Mouse (Mus musculus): ENCODE measurements around the gene Gm20388. TPM values are rescaled to one million over a fixed set of nuclear protein-coding genes. Genes with fewer than 3 reads are reported as not detected.

Gm20388 gene
- total and polyA plus RNA-seq, 2 experiments from 2014 or later, result 17.3 TPM; not detected in 1

DNA sequence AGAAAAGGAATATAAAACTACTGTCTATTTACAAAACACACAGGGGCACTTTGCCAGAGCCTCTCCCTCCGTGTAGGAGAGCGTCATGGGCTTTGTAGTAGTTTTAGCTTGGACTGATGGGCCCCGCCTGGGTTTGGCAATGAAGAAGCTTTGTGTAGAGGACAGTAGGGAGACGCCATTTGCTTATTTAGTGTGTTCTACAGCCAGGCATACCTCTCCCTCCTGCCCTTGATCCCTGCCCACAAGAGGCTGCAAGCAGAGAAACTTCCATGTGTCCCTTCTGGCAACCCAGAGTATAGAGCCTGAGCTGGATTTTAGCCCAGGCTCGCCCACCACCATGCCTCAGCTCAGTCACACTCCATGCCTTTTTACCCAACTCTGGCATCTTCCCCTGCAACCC, 4271.1 kb downstream of the Gm20388 start:
- peak; percentile 53 for DNase-seq (ENCODE audit: low spot score)
- peaks cover 6% of the 10 kb centered on the region; the same call in 1 of the 2 replicates for H3K27me3 ChIP-seq (ENCODE audit: control insufficient read depth, insufficient read depth, low read length)
- TF ChIP-seq CTCF (IDR thresholded peaks at IDR 0.05; ENCODE audit: low read depth), result no peak
- no peak for TF ChIP-seq EP300 (IDR thresholded peaks at IDR 0.05; ENCODE audit: low read depth)
- no peaks in the 10 kb centered on the region for H3K36me3 ChIP-seq (replicated peaks; ENCODE audit: control insufficient read depth, insufficient read depth, low read length)
- no peak overlapping the region for H3K9ac ChIP-seq (replicated peaks; ENCODE audit: low read depth, low read length)
- H3K9me3 ChIP-seq (replicated peaks; ENCODE audit: control insufficient read depth, low read length), result no peaks in the 10 kb centered on the region
- H3K27ac ChIP-seq (ENCODE audit: low read depth), result peak overlapping the region; percentile 84
- H3K4me2 ChIP-seq (ENCODE audit: low read depth, low read length), result no peak overlapping the region
- H3K4me3 ChIP-seq (ENCODE audit: low read depth, low read length), result no peak overlapping the region
- peak; percentile 15 for ATAC-seq (ENCODE audit: insufficient read depth, low read depth)
- peaks cover 29% of the 10 kb centered on the region for H3K4me1 ChIP-seq (ENCODE audit: control insufficient read depth, insufficient read depth)
- 37% methylated on average over 5 of the region's 5 CpGs for WGBS

DNA sequence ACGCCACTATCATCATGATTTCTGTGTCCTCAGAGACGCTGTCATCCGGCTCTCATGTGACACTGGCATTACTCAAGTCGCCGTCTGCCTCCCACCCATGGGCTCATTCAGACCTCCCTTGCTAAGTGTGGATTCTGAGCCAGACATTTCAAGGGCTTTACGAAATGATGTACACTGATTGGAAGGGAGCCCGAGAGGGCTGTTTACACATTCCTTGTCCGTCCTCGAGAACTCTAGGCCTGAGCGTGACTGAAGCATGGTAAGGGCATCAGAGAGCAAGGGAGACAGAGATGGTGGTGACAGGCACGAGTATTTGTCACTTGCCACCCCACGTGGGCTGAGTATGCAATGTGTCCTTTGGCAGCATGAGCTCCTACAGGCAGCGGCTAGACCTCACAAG, 4271.6 kb downstream of the Gm20388 start:
- H3K36me3 ChIP-seq (replicated peaks; ENCODE audit: control insufficient read depth, insufficient read depth, low read length), result no peaks in the 10 kb centered on the region
- TF ChIP-seq CTCF (IDR thresholded peaks at IDR 0.05; ENCODE audit: low read depth) (peak; percentile 10; the same call in 1 of the 2 replicates), EP300 (IDR thresholded peaks at IDR 0.05; ENCODE audit: low read depth) (peak; percentile 95)
- H3K4me2 ChIP-seq (ENCODE audit: low read depth, low read length), result no peak overlapping the region; the same call in 1 of the 2 replicates
- H3K27me3 ChIP-seq (ENCODE audit: control insufficient read depth, insufficient read depth, low read length), result peaks cover 6% of the 10 kb centered on the region; the same call in 1 of the 2 replicates
- DNase-seq (ENCODE audit: low spot score) (peak; percentile 95), ATAC-seq (ENCODE audit: insufficient read depth, low read depth) (peak; percentile 94)
- peak overlapping the region; percentile 84 for H3K27ac ChIP-seq (ENCODE audit: low read depth)
- H3K9me3 ChIP-seq (replicated peaks; ENCODE audit: control insufficient read depth, low read length), result no peaks in the 10 kb centered on the region
- H3K4me3 ChIP-seq (ENCODE audit: low read depth, low read length), result no peak overlapping the region
- H3K4me1 ChIP-seq (ENCODE audit: control insufficient read depth, insufficient read depth), result peaks cover 29% of the 10 kb centered on the region
- H3K9ac ChIP-seq (replicated peaks; ENCODE audit: low read depth, low read length), result no peak overlapping the region
- 26% methylated on average over 13 of the region's 13 CpGs for WGBS

DNA sequence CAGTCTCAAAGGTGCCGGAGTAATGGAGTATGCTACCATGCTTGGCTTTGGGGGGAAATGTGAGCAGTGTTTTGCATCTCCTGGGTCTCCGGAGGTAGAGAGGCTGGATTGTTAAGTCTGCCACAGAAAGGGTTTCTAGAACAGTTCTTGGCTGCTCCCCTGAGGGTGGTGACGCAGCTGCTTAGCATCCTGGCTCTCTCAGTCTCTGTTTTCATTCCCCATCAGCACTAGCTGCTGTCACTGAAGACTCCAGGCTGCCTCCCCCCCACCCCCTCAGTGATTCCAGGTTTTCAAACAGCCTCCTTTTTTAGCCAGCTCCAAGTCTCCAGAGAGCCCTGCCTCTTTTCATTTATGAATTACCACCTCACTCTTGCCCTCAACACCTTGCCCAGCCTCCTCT, 4273.4 kb downstream of the Gm20388 start:
- H3K27ac ChIP-seq (ENCODE audit: low read depth), result no peak overlapping the region
- TF ChIP-seq EP300 (IDR thresholded peaks at IDR 0.05; ENCODE audit: low read depth), result no peak
- no peak for TF ChIP-seq CTCF (IDR thresholded peaks at IDR 0.05; ENCODE audit: low read depth)
- ATAC-seq (ENCODE audit: insufficient read depth, low read depth) (no peak), DNase-seq (ENCODE audit: low spot score) (peak; percentile 26)
- no peak overlapping the region for H3K4me2 ChIP-seq (ENCODE audit: low read depth, low read length)
- no peak overlapping the region; the same call in 1 of the 2 replicates for H3K9ac ChIP-seq (replicated peaks; ENCODE audit: low read depth, low read length)
- no peak overlapping the region for H3K4me3 ChIP-seq (ENCODE audit: low read depth, low read length)
- peaks cover 6% of the 10 kb centered on the region; the same call in 1 of the 2 replicates for H3K27me3 ChIP-seq (ENCODE audit: control insufficient read depth, insufficient read depth, low read length)
- peaks cover 29% of the 10 kb centered on the region for H3K4me1 ChIP-seq (ENCODE audit: control insufficient read depth, insufficient read depth)
- no peaks in the 10 kb centered on the region for H3K36me3 ChIP-seq (replicated peaks; ENCODE audit: control insufficient read depth, insufficient read depth, low read length)
- H3K9me3 ChIP-seq (replicated peaks; ENCODE audit: control insufficient read depth, low read length), result no peaks in the 10 kb centered on the region
- 61% methylated on average over 3 of the region's 3 CpGs for WGBS

DNA sequence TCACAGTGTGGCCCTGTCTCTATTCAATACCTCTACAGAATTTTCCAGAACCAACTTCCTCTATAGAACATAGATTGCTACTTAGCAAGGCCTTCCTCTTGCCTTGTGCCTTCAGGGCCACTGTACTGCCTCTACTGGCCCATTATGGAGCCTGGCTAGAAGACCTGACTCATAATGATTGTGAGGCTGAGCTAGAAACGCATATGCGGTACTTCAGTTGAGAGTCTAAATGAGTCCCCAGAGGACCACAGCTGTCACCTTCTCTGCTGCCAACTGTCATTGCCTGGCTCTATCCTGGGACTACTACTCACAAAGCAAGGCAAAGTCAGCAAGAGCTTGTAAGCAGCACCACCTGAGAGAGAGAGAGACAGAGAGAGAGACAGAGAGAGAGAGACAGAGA, 4273.9 kb downstream of the Gm20388 start:
- peaks cover 6% of the 10 kb centered on the region; the same call in 1 of the 2 replicates for H3K27me3 ChIP-seq (ENCODE audit: control insufficient read depth, insufficient read depth, low read length)
- DNase-seq (ENCODE audit: low spot score) (no peak), ATAC-seq (ENCODE audit: insufficient read depth, low read depth) (no peak)
- no peak overlapping the region for H3K9ac ChIP-seq (replicated peaks; ENCODE audit: low read depth, low read length)
- no peaks in the 10 kb centered on the region for H3K36me3 ChIP-seq (replicated peaks; ENCODE audit: control insufficient read depth, insufficient read depth, low read length)
- 45% methylated on average over 2 of the region's 2 CpGs for WGBS
- H3K4me2 ChIP-seq (ENCODE audit: low read depth, low read length), result no peak overlapping the region
- H3K27ac ChIP-seq (ENCODE audit: low read depth), result no peak overlapping the region
- peaks cover 29% of the 10 kb centered on the region for H3K4me1 ChIP-seq (ENCODE audit: control insufficient read depth, insufficient read depth)
- no peaks in the 10 kb centered on the region for H3K9me3 ChIP-seq (replicated peaks; ENCODE audit: control insufficient read depth, low read length)
- no peak overlapping the region for H3K4me3 ChIP-seq (ENCODE audit: low read depth, low read length)
- no peak for TF ChIP-seq EP300 (IDR thresholded peaks at IDR 0.05; ENCODE audit: low read depth)
- no peak for TF ChIP-seq CTCF (IDR thresholded peaks at IDR 0.05; ENCODE audit: low read depth)

DNA sequence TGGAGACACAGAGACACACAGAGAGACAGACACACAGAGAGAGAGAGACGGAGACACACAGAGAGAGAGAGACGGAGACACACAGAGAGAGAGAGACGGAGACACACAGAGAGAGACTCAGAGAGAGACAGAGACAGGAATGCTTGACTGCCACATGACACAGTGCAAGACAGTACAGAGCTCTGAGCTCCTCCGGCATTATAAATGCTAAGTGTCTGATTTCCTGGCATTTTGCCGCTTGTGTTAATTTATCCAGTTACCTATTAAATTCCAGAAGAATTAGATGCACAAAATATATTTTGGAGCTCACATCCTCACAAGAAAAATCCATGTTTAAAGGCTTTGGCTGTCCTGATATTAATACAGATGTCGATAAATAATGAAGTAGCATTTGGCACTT, 4274.4 kb downstream of the Gm20388 start:
- Histone ChIP-seq H3K36me3 (replicated peaks; ENCODE audit: control insufficient read depth, insufficient read depth, low read length) (no peaks in the 10 kb centered on the region), H3K27me3 (ENCODE audit: control insufficient read depth, insufficient read depth, low read length) (peaks cover 6% of the 10 kb centered on the region; the same call in 1 of the 2 replicates), H3K9me3 (replicated peaks; ENCODE audit: control insufficient read depth, low read length) (no peaks in the 10 kb centered on the region), H3K4me3 (ENCODE audit: low read depth, low read length) (no peak overlapping the region), H3K9ac (replicated peaks; ENCODE audit: low read depth, low read length) (no peak overlapping the region), H3K4me1 (ENCODE audit: control insufficient read depth, insufficient read depth) (peaks cover 29% of the 10 kb centered on the region), H3K4me2 (ENCODE audit: low read depth, low read length) (no peak overlapping the region), H3K27ac (ENCODE audit: low read depth) (no peak overlapping the region)
- ATAC-seq (ENCODE audit: insufficient read depth, low read depth) (no peak), DNase-seq (ENCODE audit: low spot score) (no peak)
- 88% methylated on average over 6 of the region's 6 CpGs for WGBS
- no peak for TF ChIP-seq EP300 (IDR thresholded peaks at IDR 0.05; ENCODE audit: low read depth)
- no peak for TF ChIP-seq CTCF (IDR thresholded peaks at IDR 0.05; ENCODE audit: low read depth)

DNA sequence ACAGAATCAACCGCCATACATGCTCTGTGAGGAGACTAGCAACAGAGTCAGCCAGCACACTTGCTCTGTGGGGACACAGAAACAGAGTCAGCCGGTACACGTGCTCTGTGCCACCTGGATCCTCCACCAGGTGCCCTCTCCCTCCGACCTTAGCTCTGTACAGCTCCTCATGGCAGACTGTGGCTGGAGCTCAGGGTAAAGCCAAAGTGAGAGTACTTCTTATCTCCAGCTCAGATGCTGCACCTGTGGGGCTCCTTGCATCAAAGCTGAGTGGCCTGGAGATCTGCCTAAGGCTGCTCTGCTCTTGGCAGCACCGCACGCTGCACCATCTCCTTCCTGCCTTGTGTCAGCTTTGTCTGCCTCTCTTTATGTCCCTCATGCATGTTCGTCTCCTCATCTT, 4279.7 kb downstream of the Gm20388 start:
- Histone ChIP-seq H3K9ac (replicated peaks; ENCODE audit: low read depth, low read length) (no peak overlapping the region), H3K4me3 (ENCODE audit: low read depth, low read length) (no peak overlapping the region), H3K4me2 (ENCODE audit: low read depth, low read length) (no peak overlapping the region), H3K4me1 (ENCODE audit: control insufficient read depth, insufficient read depth) (no peaks in the 10 kb centered on the region), H3K36me3 (replicated peaks; ENCODE audit: control insufficient read depth, insufficient read depth, low read length) (no peaks in the 10 kb centered on the region), H3K27ac (ENCODE audit: low read depth) (no peak overlapping the region), H3K9me3 (replicated peaks; ENCODE audit: control insufficient read depth, low read length) (no peaks in the 10 kb centered on the region), H3K27me3 (ENCODE audit: control insufficient read depth, insufficient read depth, low read length) (peaks cover 6% of the 10 kb centered on the region; the same call in 1 of the 2 replicates)
- ATAC-seq (ENCODE audit: insufficient read depth, low read depth), result no peak
- 84% methylated on average over 7 of the region's 7 CpGs for whole genome bisulfite sequencing
- no peak for DNase-seq (ENCODE audit: low spot score)
- TF ChIP-seq EP300 (IDR thresholded peaks at IDR 0.05; ENCODE audit: low read depth) (no peak), CTCF (IDR thresholded peaks at IDR 0.05; ENCODE audit: low read depth) (no peak)
